Mouse (Mus musculus) gastrocnemius, adult 2 months (tissue): ENCODE measurements at regions not wholly inside any gene's neighbourhood (a gene's known extent, or its start where the extent isn't known, plus 50 kb on each side); places are given as distances from the start of the nearest gene placed in this dataset.

Experiments used
- DNase-seq: peaks from one replicate; pipeline ENCODE4 v3.0.0; 2022
- H3K27ac ChIP-seq: fragments of 200-600 bp; 2 replicates; pipeline ENCODE4 v1.8.1; 2022; ENCODE audit warnings: mild to moderate bottlenecking
- H3K4me3 ChIP-seq: fragments of 200-600 bp; 2 replicates; pipeline ENCODE4 v1.8.1; 2022; ENCODE audit warnings: mild to moderate bottlenecking, moderate library complexity
- CTCF ChIP-seq: fragments of 200-600 bp; IDR thresholded peaks from 2 replicates; pipeline ENCODE4 v1.8.1; 2022; ENCODE audit warnings: antibody characterized with exemption, mild to moderate bottlenecking, moderate library complexity
- intact Hi-C: fragments of 180-260 bp; cut with DNase I; formaldehyde crosslinking; loops from one replicate; pipeline ENCODE4 v1.15.1; 2025

DNA sequence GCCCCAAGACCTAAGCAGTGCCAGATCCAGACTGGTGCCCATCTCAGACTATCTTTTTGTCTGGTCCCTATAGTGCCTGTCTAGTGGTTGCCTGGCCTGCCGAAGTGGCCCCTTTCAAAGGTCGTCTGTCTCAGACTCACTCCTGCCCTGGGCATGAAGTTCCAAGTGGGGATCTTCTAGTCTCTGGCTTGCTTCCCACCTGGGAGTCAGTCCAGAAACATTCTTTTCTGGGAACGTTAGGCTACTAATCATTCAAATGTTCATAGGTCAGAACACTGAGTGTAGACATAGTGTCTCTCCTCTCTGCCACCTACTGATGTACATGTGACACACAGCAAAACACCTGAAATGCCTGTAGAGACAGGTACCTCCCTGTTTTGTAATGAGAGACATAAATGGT is 297.6 kb downstream of the Htr7 start:
- no peak overlapping the region for H3K27ac ChIP-seq
- DNase-seq, result no peak
- TF ChIP-seq CTCF, result no peak
- no peak overlapping the region for H3K4me3 ChIP-seq
- intact Hi-C loops, result no loop called here

DNA sequence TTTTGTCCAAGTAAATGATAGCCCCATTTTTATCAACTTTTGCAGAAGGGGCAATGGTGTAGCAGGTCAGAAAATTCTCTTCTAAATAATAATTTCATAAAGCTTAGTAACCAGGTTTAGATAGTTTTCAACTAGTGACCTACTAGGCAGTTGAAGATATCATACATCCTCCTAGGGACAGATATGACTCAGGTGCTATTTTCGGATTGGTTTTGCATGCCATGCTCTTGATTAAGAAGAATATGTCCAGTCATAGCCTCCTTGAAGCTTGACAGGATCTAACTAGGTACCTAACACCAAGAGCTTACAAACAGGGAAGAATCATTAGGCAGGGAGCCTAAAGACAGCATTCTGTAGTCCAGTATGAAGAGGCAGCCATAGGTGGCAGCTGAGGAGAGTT is 301.8 kb downstream of the Htr7 start:
- intact Hi-C loops, result no loop called here
- Histone ChIP-seq H3K4me3 (no peak overlapping the region), H3K27ac (no peak overlapping the region)
- TF ChIP-seq CTCF, result no peak
- no peak for DNase-seq

DNA sequence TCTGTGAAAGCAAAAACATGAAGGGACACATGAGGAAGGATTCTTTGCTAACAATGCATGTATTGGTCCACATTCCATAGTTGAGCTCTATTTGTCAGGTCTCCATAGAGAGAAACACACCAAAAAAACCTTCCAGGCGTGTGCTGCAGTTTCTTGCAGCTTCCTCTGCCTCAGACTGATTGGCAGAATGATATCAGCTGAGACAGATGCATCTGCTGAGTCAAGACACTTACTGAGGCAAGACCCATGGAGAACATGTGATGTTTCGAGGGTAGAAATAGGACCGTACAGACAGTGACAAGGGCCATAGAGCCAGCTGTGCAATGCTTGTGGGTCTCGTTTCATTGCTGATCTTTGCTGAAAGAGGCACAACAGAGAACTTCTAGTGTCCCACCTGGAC is 321.6 kb downstream of the Htr7 start:
- intact Hi-C loops, result no loop called here
- Histone ChIP-seq H3K27ac (no peak overlapping the region), H3K4me3 (no peak overlapping the region)
- no peak for DNase-seq
- no peak for TF ChIP-seq CTCF

DNA sequence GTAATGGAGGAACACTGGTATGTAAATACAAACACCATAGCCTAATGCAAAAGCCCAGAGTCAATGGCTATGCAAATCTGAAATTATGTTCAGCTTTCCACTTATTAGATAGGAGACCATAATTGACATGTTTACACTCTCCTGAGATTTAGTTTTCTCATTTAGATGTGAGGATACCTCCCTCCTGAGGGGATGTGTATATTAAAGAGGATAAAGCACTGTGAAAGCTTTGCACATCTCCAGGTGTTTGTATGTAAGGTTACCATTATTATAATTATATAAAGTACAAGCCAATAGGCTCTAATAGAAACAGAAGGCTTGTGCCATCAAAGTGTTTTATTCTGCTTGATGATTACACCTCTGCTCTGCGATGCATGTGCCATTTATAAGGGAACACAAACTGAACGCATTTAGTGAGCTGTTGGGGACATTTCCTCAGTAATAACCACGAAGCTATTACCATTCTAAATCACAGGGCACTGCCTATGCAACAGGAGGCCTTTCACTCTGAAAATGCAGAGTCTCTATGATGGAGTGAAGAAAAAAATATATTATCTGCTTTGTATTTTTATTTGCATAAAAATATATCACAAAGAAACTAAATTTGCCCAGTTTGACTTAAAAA is 328.8 kb downstream of the Htr7 start:
- no peak for DNase-seq

More for the DNA sequence above, 328.8 kb downstream of the Htr7 start:
- no peak overlapping the region for H3K27ac ChIP-seq
- intact Hi-C loops, result no loop called here
- H3K4me3 ChIP-seq, result no peak overlapping the region
- no peak for TF ChIP-seq CTCF
